Mouse (Mus musculus) spleen, adult 2 months (tissue): ENCODE results near the gene Fam229b. TPM values are rescaled to one million over a fixed set of nuclear protein-coding genes. Genes with fewer than 3 reads are reported as not detected.

ENCODE experiments used
- DNase-seq, 2 experiments: peaks; one replicate each; pipeline versions ENCODE4 v3.0.0 to v3.0.0-alpha.2; 2012 to 2021; ENCODE audit warnings: low spot score in 2 of 2, low read depth in 1 of 2
- H3K27ac ChIP-seq: fragments of 200-500 bp; 2 replicates; pipeline ENCODE4 v1.5.1; 2012; ENCODE audit warnings: low read length, inconsistent platforms; ENCODE audit not compliant: insufficient read depth
- H3K27me3 ChIP-seq: fragments of 200-500 bp; 2 replicates; pipeline ENCODE4 v1.6.1; 2012; ENCODE audit warnings: mild to moderate bottlenecking, moderate library complexity, low read length, inconsistent platforms; ENCODE audit not compliant: control insufficient read depth, insufficient read depth
- H3K36me3 ChIP-seq: fragments of 200-500 bp; 2 replicates; pipeline ENCODE4 v1.6.1; 2012; ENCODE audit warnings: mild to moderate bottlenecking, low read length, inconsistent platforms; ENCODE audit not compliant: control insufficient read depth, insufficient read depth
- H3K4me1 ChIP-seq: fragments of 200-500 bp; 2 replicates; pipeline ENCODE4 v1.6.1; 2011; ENCODE audit warnings: inconsistent platforms; ENCODE audit not compliant: control insufficient read depth, insufficient read depth, insufficient read length
- H3K4me3 ChIP-seq: fragments of 200-500 bp; 2 replicates; pipeline ENCODE4 v1.5.1; 2011; ENCODE audit warnings: mild to moderate bottlenecking, inconsistent platforms; ENCODE audit not compliant: insufficient read depth, insufficient read length; ENCODE audit errors: extremely low read depth
- CTCF ChIP-seq: fragments of 200-500 bp; IDR thresholded peaks from 2 replicates; pipeline ENCODE4 v1.5.1; 2011; ENCODE audit warnings: mild to moderate bottlenecking, inconsistent platforms; ENCODE audit not compliant: insufficient read depth, insufficient read length, insufficient replicate concordance; ENCODE audit errors: extremely low read depth
- POLR2A ChIP-seq: fragments of 200-500 bp; IDR thresholded peaks from 2 replicates; pipeline ENCODE4 v1.6.1; 2011; ENCODE audit warnings: low read depth, low read length, inconsistent platforms
- WGBS: fragments of 180-500 bp; shearing (Covaris S2); methylation state at CpG from one replicate; pipeline ENCODE4 v1.1.7; 2018; 5-methylcytosine and 5-hydroxymethylcytosine counted together
- polyA plus RNA-seq: library from polyadenylated mRNA; depleted of rRNA; stranded (reverse); fragments of >200 nt; gene quantifications from 2 replicates; pipeline ENCODE4 v1.2.3, GENCODE M21; 2012

Gene Fam229b
- polyA plus RNA-seq, 1 experiment: 0.33 TPM

DNA sequence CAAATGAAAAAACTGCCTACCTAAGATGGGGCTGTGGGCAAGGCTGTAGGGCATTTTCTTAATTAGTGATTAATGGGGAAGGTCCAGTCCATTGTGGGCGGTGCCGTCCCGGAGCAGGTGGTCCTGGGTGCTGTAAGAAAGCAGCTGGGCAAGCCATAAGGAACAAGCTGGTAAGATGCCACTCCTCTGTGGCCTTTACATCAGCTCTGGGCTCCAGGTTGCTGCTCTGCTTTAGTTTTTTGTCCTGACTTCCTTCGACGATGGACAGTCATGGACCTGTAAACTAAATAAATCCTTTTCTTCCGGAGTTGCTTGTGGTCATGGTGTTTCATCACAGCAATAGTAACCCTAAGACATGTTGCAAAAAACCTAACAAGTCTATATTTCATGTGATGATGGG, 37.0 kb upstream of the Fam229b start:
- peaks cover 2% of the 10 kb centered on the region; the same call in 1 of the 2 replicates for H3K4me1 ChIP-seq
- 12% methylated on average over 6 of the region's 6 CpGs for WGBS
- DNase-seq: no peak
- no peak overlapping the region for H3K4me3 ChIP-seq
- H3K36me3 ChIP-seq: no peaks in the 10 kb centered on the region
- H3K27ac ChIP-seq: no peak overlapping the region
- H3K27me3 ChIP-seq: no peaks in the 10 kb centered on the region
- TF ChIP-seq POLR2A (no peak), CTCF (no peak)

DNA sequence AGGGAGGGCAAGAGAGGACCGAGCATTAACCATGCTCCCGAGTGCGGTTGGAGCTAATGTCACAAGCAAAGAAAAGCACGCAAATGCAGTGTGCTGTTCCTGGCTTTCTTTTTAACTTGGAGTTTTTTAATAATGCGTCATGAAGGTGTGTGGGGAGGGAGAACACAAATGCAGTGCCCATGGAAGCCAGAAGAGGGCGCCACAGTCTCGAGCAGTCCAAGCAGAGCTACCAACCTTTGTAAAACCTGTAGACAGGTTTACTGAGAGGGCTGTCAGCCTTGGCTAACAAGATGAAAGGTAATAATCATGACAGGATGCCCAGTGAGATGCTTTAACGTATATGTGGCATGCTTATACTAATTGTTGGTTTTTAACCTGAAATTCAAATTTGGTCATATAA, 36.5 kb upstream of the Fam229b start:
- no peaks in the 10 kb centered on the region for H3K36me3 ChIP-seq
- H3K4me1 ChIP-seq: peaks cover 2% of the 10 kb centered on the region; the same call in 1 of the 2 replicates
- H3K27me3 ChIP-seq: no peaks in the 10 kb centered on the region
- WGBS: 16% methylated on average over 8 of the region's 8 CpGs
- H3K4me3 ChIP-seq: no peak overlapping the region
- no peak overlapping the region for H3K27ac ChIP-seq
- DNase-seq: peak; percentile 49 to 73
- TF ChIP-seq CTCF: peak; percentile 72; the same call in 1 of the 2 replicates
- TF ChIP-seq POLR2A: no peak

- H3K27me3 ChIP-seq: no peaks in the 10 kb centered on the region
- H3K4me3 ChIP-seq: no peak overlapping the region
- H3K36me3 ChIP-seq: no peaks in the 10 kb centered on the region
- no peak for DNase-seq
- TF ChIP-seq CTCF (no peak), POLR2A (no peak)
- H3K27ac ChIP-seq: no peak overlapping the region
- 54% methylated on average over 9 of the region's 9 CpGs for WGBS
- H3K4me1 ChIP-seq: peaks cover 2% of the 10 kb centered on the region; the same call in 1 of the 2 replicates
Observed at GRCm38 (mm10) chr10:39169642-39170041, 35.9 kb upstream of the Fam229b start.

DNA sequence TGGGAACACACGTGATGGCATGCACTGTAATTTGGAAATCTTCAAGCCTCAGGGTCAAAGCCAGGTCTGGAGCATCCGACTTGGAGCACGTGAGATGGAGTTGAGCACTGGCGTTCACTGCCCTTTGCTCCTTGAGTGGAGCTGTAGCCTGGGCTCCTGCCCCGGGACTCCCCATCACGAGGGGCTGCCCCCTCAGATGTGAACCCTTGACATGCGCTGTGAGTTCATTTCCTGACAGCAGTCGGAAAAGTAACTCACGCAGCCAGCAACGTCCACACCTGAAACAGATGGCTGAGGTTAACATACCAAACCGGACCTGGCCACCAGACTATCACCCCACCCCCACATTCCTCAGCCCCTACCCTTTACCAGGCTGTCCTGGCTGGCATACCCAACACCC, 33.9 kb upstream of the Fam229b start:
- Histone ChIP-seq H3K4me1 (peaks cover 2% of the 10 kb centered on the region; the same call in 1 of the 2 replicates), H3K36me3 (no peaks in the 10 kb centered on the region), H3K4me3 (no peak overlapping the region), H3K27ac (no peak overlapping the region), H3K27me3 (no peaks in the 10 kb centered on the region)
- 90% methylated on average over 11 of the region's 11 CpGs for WGBS
- no peak for DNase-seq
- TF ChIP-seq POLR2A (no peak), CTCF (no peak)

- TF ChIP-seq CTCF (no peak), POLR2A (no peak)
- Histone ChIP-seq H3K27me3 (no peaks in the 10 kb centered on the region), H3K27ac (no peak overlapping the region), H3K4me3 (no peak overlapping the region), H3K36me3 (no peaks in the 10 kb centered on the region), H3K4me1 (peaks cover under 1% of the 10 kb centered on the region; the same call in 1 of the 2 replicates)
- DNase-seq: no peak
- WGBS: 41% methylated on average over 11 of the region's 11 CpGs
Observed at GRCm38 (mm10) chr10:39165632-39166115, 32.0 kb upstream of the Fam229b start.

- TF ChIP-seq POLR2A (no peak), CTCF (no peak)
- DNase-seq: no peak
- no peak within 1 kb of the TSS for H3K27ac ChIP-seq
- 92% methylated on average over 10 of the region's 10 CpGs for WGBS
- no peaks in the 10 kb centered on the region for H3K4me1 ChIP-seq
- no peaks in the 10 kb centered on the region for H3K36me3 ChIP-seq
- H3K27me3 ChIP-seq: no peaks in the 10 kb centered on the region
- H3K4me3 ChIP-seq: no peak within 1 kb of the TSS
Observed at GRCm38 (mm10) chr10:39163694-39164093, 30.0 kb upstream of the Fam229b start, which contains the start of gene Ccn6. Gene Ccn6 (minus strand): TSS chr10:39163794.

GRCm38 (mm10) chr10:39162666-39163484, 29.2 kb upstream of the Fam229b start:
- no peak for TF ChIP-seq POLR2A
- TF ChIP-seq CTCF: no peak
- DNase-seq: no peak
- Histone ChIP-seq H3K27ac (no peak overlapping the region), H3K27me3 (no peaks in the 10 kb centered on the region), H3K4me3 (no peak overlapping the region), H3K4me1 (no peaks in the 10 kb centered on the region), H3K36me3 (no peaks in the 10 kb centered on the region)
- 80% methylated on average over 18 of the region's 18 CpGs for WGBS
